Mouse (Mus musculus) MEL (cell line): ENCODE measurements around the gene Tgif1. TPM values are rescaled to one million over a fixed set of nuclear protein-coding genes. Genes with fewer than 3 reads are reported as not detected.

Experiments used
- polyA plus RNA-seq, 2 experiments: library from polyadenylated mRNA; stranded (reverse) in 1 of 2; unstranded in 1 of 2; fragments of >175 nt in 1 of 2; fragments of >200 nt in 1 of 2; gene quantifications; 2 replicates each; pipeline versions ENCODE4 v1.2.1 to v1.2.4; 2012; ENCODE audit warnings: low replicate concordance in 2 of 2, low read depth in 1 of 2; ENCODE audit not compliant: insufficient read length in 2 of 2, insufficient read depth in 1 of 2, missing spikeins in 1 of 2
- total RNA-seq: library from RNA; depleted of rRNA; stranded (reverse); fragments of 300-350 nt; gene quantifications from 2 replicates; pipeline ENCODE4 v1.2.3, GENCODE M21; 2012; rRNA removed

Tgif1 gene
- total and polyA plus RNA-seq, 3 experiments: 9.1 to 29.5 TPM; not detected in 1

Other genes starting within 250 kb of the Tgif1 start
- 0.65 and 0.69 TPM in 2 replicates for gene Myom1, start 149.1 kb upstream of the Tgif1 start, total RNA-seq
- under 1 TPM in 1 of 2 experiments, not detected in 1; 0.79 TPM for gene Myom1, start 149.1 kb upstream of the Tgif1 start, polyA plus RNA-seq
- gene Myl12a, start 149.3 kb upstream of the Tgif1 start, total RNA-seq: 112 and 113 TPM in 2 replicates
- 100 to 1,000 TPM in 1 of 2 experiments, not detected in 1; 130 TPM for gene Myl12a, start 149.3 kb upstream of the Tgif1 start, polyA plus RNA-seq